Mouse (Mus musculus): ENCODE results near the gene Dll4.

DNA sequence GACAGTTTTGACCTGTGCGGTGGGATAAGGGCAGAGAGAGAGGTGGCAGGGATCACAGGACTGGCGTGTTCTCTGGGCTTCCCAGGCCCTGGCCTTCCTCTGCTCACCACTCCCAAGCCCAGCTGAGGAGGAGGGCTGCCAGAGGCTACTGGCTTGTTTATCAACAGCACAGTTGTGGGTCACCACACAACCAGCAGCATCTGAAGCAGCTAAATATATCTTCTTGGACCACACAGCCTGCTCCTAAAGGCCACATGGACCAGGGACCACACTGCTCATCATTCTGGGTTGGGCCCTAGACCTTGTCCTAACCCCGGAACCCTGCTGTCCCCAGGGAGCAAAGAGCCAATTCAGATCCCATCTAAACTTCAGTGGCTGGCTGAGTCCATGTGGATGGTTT, 39.4 kb downstream of the Dll4 start:
- no peak for TF ChIP-seq CTCF (IDR thresholded peaks at IDR 0.05; ENCODE audit: low read depth)
- TF ChIP-seq EP300 (optimal IDR thresholded peaks at IDR 0.05) = no peak
